In genomic region chr3:86807750-86808467, GRCm38 (mm10) we compare ENCODE assay signal across 11 mouse cellular contexts.
DNase-seq lines count a peak whose midpoint lies in the region; TF ChIP-seq lines count a peak whose summit lies in the region.
"Had no signal": no experiment of that assay in that cellular context is flagged by ENCODE, and none has a peak within 500 bp of the region (broad histone marks: within the 10 kb centered on the region; RNA-seq: fewer than 3 reads in every experiment).

No protein-coding gene starts in this region.

- no peak overlapping the region for H3K4me3 ChIP-seq in testis, adult 2 months (ENCODE audit: control insufficient read depth, low read depth, low read length)
- H3K4me3 ChIP-seq: embryonic facial prominence, embryonic 12.5 days; limb, embryonic 15.5 days; stomach, embryonic 15.5 days had no signal

- no peaks in the 10 kb centered on the region for H3K36me3 ChIP-seq in testis, adult 2 months (ENCODE audit: control insufficient read depth, insufficient read depth, low read length)
- H3K36me3 ChIP-seq: limb, embryonic 15.5 days; stomach, embryonic 15.5 days had no signal

- no peaks in the 10 kb centered on the region for H3K27me3 ChIP-seq in testis, adult 2 months (ENCODE audit: control insufficient read depth, insufficient read depth, low read length)
- H3K27me3 ChIP-seq: embryonic facial prominence, embryonic 12.5 days; limb, embryonic 15.5 days; stomach, embryonic 15.5 days had no signal

- peak; percentile 48 for DNase-seq in gastrocnemius, postnatal 10 days
- DNase-seq in gastrocnemius, postnatal 36 days: no peak
- DNase-seq in testis, postnatal 10 days (ENCODE audit: low spot score): no peak
- DNase-seq in cerebellum, postnatal 25 days: peak; percentile 83 to 88
- peak; percentile 52 to 63 for DNase-seq in kidney, postnatal 4 days
- DNase-seq in mesoderm, embryonic 11.5 days (ENCODE audit: low read depth, low spot score): peak; percentile 42
- no peak for DNase-seq in T-cell, adult 2 months (ENCODE audit: low spot score)

- TF ChIP-seq CTCF in testis, adult 2 months (IDR thresholded peaks at IDR 0.05; ENCODE audit: control insufficient read depth, insufficient read depth, insufficient replicate concordance, low read depth, low read length): peak; percentile 76

- TF ChIP-seq POLR2A in testis, adult 2 months (IDR thresholded peaks at IDR 0.05; ENCODE audit: control insufficient read depth, low read depth, low read length): no peak

- intact Hi-C loops in gastrocnemius, postnatal 36 days (cut with DNase I): no loop called here

- H3K27ac ChIP-seq in testis, adult 2 months (ENCODE audit: control insufficient read depth, insufficient read depth, low read depth, low read length): no peak overlapping the region
- H3K27ac ChIP-seq: embryonic facial prominence, embryonic 12.5 days; limb, embryonic 15.5 days had no signal

- H3K4me1 ChIP-seq in testis, adult 2 months (ENCODE audit: control insufficient read depth, insufficient read depth, low read length): no peaks in the 10 kb centered on the region
- H3K4me1 ChIP-seq: stomach, embryonic 15.5 days had no signal

Comparison
In these comparisons a context has a peak if more than half of its experiments do, and no peak if none do; other contexts are left out.
1. DNase-seq: peak in gastrocnemius, postnatal 10 days (single experiment), cerebellum, postnatal 25 days (2 of 2), kidney, postnatal 4 days (2 of 2) and mesoderm, embryonic 11.5 days (single experiment); none in gastrocnemius, postnatal 36 days (0 of 2), testis, postnatal 10 days (single experiment) and T-cell, adult 2 months (single experiment).